Mouse (Mus musculus) lung, postnatal 4 days (tissue): ENCODE results near the gene Fzd4.

ENCODE experiments used
- DNase-seq, 2 experiments: peaks; one replicate each; pipeline ENCODE4 v3.0.0; 2021

The Fzd4 gene

GRCm38 (mm10) chr7:89401136-89401858 lies 2.9 kb upstream of the Fzd4 start:
- DNase-seq = no peak

GRCm38 (mm10) chr7:89401936-89402335 lies 2.2 kb upstream of the Fzd4 start:
- peak in 1 of 2 experiments; percentile 29 for DNase-seq

GRCm38 (mm10) chr7:89403053-89403972 lies 842 bp upstream of the Fzd4 start:
- peak; percentile 82 to 91 for DNase-seq

- peak; percentile 46 to 61 for DNase-seq
These were observed 732 bp downstream of the Fzd4 start for GRCm38 (mm10) chr7:89404734-89405440.

GRCm38 (mm10) chr7:89406011-89406410 lies 1.9 kb downstream of the Fzd4 start:
- no peak for DNase-seq

- peak; percentile 22 to 62 for DNase-seq
These were observed 3.1 kb downstream of the Fzd4 start for GRCm38 (mm10) chr7:89407006-89407940.

- DNase-seq = no peak
These were observed 6.1 kb downstream of the Fzd4 start for GRCm38 (mm10) chr7:89410294-89410693.

GRCm38 (mm10) chr7:89411346-89411745 lies 7.2 kb downstream of the Fzd4 start:
- DNase-seq = peak; percentile 64 to 65

GRCm38 (mm10) chr7:89412094-89412493 lies 7.9 kb downstream of the Fzd4 start:
- DNase-seq = no peak

- no peak for DNase-seq
These were observed 11.9 kb downstream of the Fzd4 start for GRCm38 (mm10) chr7:89416027-89416426.

GRCm38 (mm10) chr7:89417707-89418106 lies 13.6 kb downstream of the Fzd4 start:
- DNase-seq = no peak

GRCm38 (mm10) chr7:89418127-89418653 lies 14.0 kb downstream of the Fzd4 start:
- no peak for DNase-seq

- no peak for DNase-seq
These were observed 14.9 kb downstream of the Fzd4 start for GRCm38 (mm10) chr7:89418917-89419679.

GRCm38 (mm10) chr7:89421294-89421693 lies 17.1 kb downstream of the Fzd4 start:
- no peak for DNase-seq

GRCm38 (mm10) chr7:89422650-89423049 lies 18.5 kb downstream of the Fzd4 start:
- DNase-seq = no peak

GRCm38 (mm10) chr7:89423194-89423593 lies 19.0 kb downstream of the Fzd4 start:
- DNase-seq = no peak

- DNase-seq = no peak
These were observed 19.6 kb downstream of the Fzd4 start for GRCm38 (mm10) chr7:89423688-89424255.

GRCm38 (mm10) chr7:89424659-89425058 lies 20.5 kb downstream of the Fzd4 start:
- no peak for DNase-seq

GRCm38 (mm10) chr7:89425803-89426725 lies 21.9 kb downstream of the Fzd4 start:
- DNase-seq = no peak

- no peak for DNase-seq
These were observed 22.9 kb downstream of the Fzd4 start for GRCm38 (mm10) chr7:89427101-89427500.
